Mouse (Mus musculus): ENCODE results near the gene Rgs3. TPM values are rescaled to one million over a fixed set of nuclear protein-coding genes. Genes with fewer than 3 reads are reported as not detected.

Gene Rgs3
- polyA plus RNA-seq, 1 experiment from 2014 or later = 37.0 TPM

DNA sequence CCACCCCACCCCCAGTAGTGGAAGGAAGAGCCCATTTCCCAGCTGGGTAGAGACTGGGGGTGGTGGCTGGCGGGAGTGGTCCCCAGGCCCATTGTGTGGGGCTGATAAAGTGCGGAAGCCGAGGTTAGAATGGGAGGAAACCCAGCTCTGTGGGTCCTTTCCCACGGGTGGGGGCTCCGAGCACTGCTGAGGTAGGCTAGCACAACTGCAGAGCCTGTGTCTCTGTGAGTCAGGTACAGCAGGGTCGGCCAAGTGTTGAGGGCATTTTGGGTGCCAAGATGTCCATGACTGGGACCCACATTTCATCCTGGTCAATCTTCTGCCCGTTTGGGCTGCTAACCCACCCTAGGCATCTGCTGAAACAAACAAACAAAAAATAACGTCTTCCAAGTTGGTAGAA lies 135.9 kb downstream of the Rgs3 start:
- H3K4me2 ChIP-seq = no peak overlapping the region
- no peak for TF ChIP-seq CTCF (IDR thresholded peaks at IDR 0.05; ENCODE audit: low read depth)
- WGBS = 52% methylated on average over 8 of the region's 8 CpGs
- ATAC-seq (ENCODE audit: insufficient read depth) (no peak), DNase-seq (peak; percentile 49)
- no peak overlapping the region for H3K4me3 ChIP-seq (ENCODE audit: low read depth, low read length)
- 0 out of 2 replicates have a peak overlapping the region, but pooled peaks have one; percentile 33 for H3K27ac ChIP-seq (ENCODE audit: low read depth)
- H3K27me3 ChIP-seq (ENCODE audit: insufficient read depth, low read length) = no peaks in the 10 kb centered on the region
- H3K36me3 ChIP-seq (ENCODE audit: insufficient read depth) = peaks cover 43% of the 10 kb centered on the region
- H3K4me1 ChIP-seq (ENCODE audit: insufficient read depth) = peaks cover 6% of the 10 kb centered on the region; the same call in 1 of the 2 replicates
- H3K9ac ChIP-seq = no peak overlapping the region
- no peaks in the 10 kb centered on the region for H3K9me3 ChIP-seq (ENCODE audit: low read depth, low read length)

DNA sequence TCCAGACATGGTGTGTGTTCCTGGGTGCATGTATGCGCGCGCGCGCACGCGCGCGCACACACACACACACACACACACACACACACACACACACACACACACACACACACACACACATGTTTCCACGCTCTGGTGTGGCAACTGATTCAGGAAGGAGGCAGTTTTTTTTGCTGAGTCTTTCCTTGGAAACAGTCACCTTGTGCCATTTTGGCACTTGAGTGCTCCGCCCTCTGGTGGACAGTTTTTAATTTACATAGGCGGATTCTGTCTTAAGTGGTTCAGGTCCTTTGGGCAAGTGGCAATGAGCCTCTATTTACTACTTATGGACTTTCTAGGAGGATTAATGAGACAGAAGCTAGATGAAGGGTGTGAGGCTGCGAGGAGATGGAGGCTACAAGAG lies 136.3 kb downstream of the Rgs3 start:
- H3K36me3 ChIP-seq (ENCODE audit: insufficient read depth) = peaks cover 44% of the 10 kb centered on the region
- DNase-seq (peak; percentile 96), ATAC-seq (ENCODE audit: insufficient read depth) (no peak)
- H3K4me2 ChIP-seq = no peak overlapping the region
- H3K4me1 ChIP-seq (ENCODE audit: insufficient read depth) = peaks cover 6% of the 10 kb centered on the region; the same call in 1 of the 2 replicates
- no peaks in the 10 kb centered on the region for H3K27me3 ChIP-seq (ENCODE audit: insufficient read depth, low read length)
- peak; percentile 80 for TF ChIP-seq CTCF (IDR thresholded peaks at IDR 0.05; ENCODE audit: low read depth)
- H3K4me3 ChIP-seq (ENCODE audit: low read depth, low read length) = no peak overlapping the region
- H3K27ac ChIP-seq (ENCODE audit: low read depth) = 0 out of 2 replicates have a peak overlapping the region, but pooled peaks have one; percentile 33
- H3K9me3 ChIP-seq (ENCODE audit: low read depth, low read length) = no peaks in the 10 kb centered on the region
- WGBS = 70% methylated on average over 13 of the region's 13 CpGs
- no peak overlapping the region for H3K9ac ChIP-seq

- no peaks in the 10 kb centered on the region for H3K9me3 ChIP-seq (ENCODE audit: low read depth, low read length)
- no peak for TF ChIP-seq CTCF (IDR thresholded peaks at IDR 0.05; ENCODE audit: low read depth)
- ATAC-seq (ENCODE audit: insufficient read depth) (no peak), DNase-seq (peak; percentile 72)
- no peak overlapping the region for H3K4me2 ChIP-seq
- peaks cover 45% of the 10 kb centered on the region for H3K36me3 ChIP-seq (ENCODE audit: insufficient read depth)
- H3K4me1 ChIP-seq (ENCODE audit: insufficient read depth) = peaks cover 9% of the 10 kb centered on the region
- no peak overlapping the region for H3K9ac ChIP-seq
- H3K27ac ChIP-seq (ENCODE audit: low read depth) = peak overlapping the region; percentile 75
- no peak overlapping the region for H3K4me3 ChIP-seq (ENCODE audit: low read depth, low read length)
- 42% methylated on average over 7 of the region's 7 CpGs for WGBS
- no peaks in the 10 kb centered on the region for H3K27me3 ChIP-seq (ENCODE audit: insufficient read depth, low read length)
Observed at GRCm38 (mm10) chr4:62696699-62697404, 137.2 kb downstream of the Rgs3 start.

DNA sequence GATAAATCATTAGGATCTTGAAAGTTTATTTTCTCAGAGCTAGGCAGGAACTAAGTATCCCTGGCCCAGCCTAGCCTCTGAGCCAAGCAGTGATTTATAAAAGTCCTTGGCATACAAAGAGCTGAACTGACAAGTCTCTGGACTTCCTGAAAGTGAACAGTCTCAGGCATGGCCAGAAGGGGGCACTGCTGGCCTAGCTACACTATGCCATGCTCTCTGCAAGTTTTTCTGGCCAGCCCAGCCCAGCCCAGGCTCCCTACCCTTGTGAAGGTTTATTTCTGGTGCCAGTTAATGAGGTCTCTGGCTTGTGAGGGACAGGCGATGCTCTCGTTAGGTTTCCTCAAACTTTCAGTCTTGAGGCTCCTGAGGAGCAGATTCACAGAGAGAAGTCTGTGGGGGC lies 137.8 kb downstream of the Rgs3 start:
- Histone ChIP-seq H3K4me3 (ENCODE audit: low read depth, low read length) (no peak overlapping the region), H3K9ac (no peak overlapping the region), H3K4me2 (no peak overlapping the region), H3K27ac (ENCODE audit: low read depth) (peak overlapping the region; percentile 75; the same call in 1 of the 2 replicates), H3K36me3 (ENCODE audit: insufficient read depth) (peaks cover 41% of the 10 kb centered on the region), H3K27me3 (ENCODE audit: insufficient read depth, low read length) (no peaks in the 10 kb centered on the region), H3K9me3 (ENCODE audit: low read depth, low read length) (no peaks in the 10 kb centered on the region), H3K4me1 (ENCODE audit: insufficient read depth) (peaks cover 9% of the 10 kb centered on the region)
- ATAC-seq (ENCODE audit: insufficient read depth) = peak; percentile 54
- 19% methylated on average over 2 of the region's 2 CpGs for WGBS
- peak; percentile 97 for TF ChIP-seq CTCF (IDR thresholded peaks at IDR 0.05; ENCODE audit: low read depth)
- peak; percentile 98 for DNase-seq

- no peak overlapping the region for H3K4me2 ChIP-seq
- H3K36me3 ChIP-seq (ENCODE audit: insufficient read depth) = peaks cover 39% of the 10 kb centered on the region
- ATAC-seq (ENCODE audit: insufficient read depth) (no peak), DNase-seq (no peak)
- no peak overlapping the region for H3K4me3 ChIP-seq (ENCODE audit: low read depth, low read length)
- no peaks in the 10 kb centered on the region for H3K27me3 ChIP-seq (ENCODE audit: insufficient read depth, low read length)
- no peaks in the 10 kb centered on the region for H3K9me3 ChIP-seq (ENCODE audit: low read depth, low read length)
- H3K27ac ChIP-seq (ENCODE audit: low read depth) = peak overlapping the region; percentile 5; the same call in 1 of the 2 replicates
- peaks cover 9% of the 10 kb centered on the region for H3K4me1 ChIP-seq (ENCODE audit: insufficient read depth)
- H3K9ac ChIP-seq = no peak overlapping the region
- no peak for TF ChIP-seq CTCF (IDR thresholded peaks at IDR 0.05; ENCODE audit: low read depth)
- 51% methylated on average over 3 of the region's 3 CpGs for WGBS
Observed at GRCm38 (mm10) chr4:62698521-62698920, 138.9 kb downstream of the Rgs3 start.

DNA sequence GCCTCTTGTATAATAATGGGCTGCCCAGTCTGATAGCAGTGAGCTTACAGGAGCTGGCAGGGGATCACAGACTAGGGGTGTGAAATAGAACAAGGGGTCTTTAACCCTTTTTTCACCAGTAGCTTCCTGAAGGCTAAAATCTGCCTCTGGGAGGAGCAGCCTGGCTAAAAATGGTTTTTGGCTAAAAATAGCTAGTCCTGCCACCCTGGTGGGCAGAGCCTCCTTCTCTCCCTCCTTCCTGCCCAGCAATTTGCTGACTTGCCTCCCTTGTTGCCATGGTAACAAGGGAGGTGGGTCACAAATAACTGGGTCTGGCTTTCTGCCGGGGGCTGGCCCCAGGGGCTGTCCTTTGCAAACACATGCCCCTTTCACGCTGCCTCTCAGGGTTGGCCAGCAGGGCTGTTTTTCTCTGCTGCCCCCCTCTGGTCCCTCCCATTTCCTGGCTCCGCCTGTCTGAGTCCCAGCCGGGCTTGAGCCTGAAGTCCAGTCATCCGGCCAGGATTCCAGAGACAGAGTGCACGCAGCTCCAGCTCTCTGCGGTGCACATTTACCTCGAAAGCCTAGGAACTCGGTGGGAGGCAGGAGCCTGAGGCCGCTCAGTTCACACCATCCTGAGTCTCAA lies 139.7 kb downstream of the Rgs3 start:
- H3K36me3 ChIP-seq (ENCODE audit: insufficient read depth) = peaks cover 44% of the 10 kb centered on the region
- 1% methylated on average over 10 of the region's 10 CpGs for WGBS
- peak overlapping the region; percentile 47 for H3K9ac ChIP-seq
- peak overlapping the region; percentile 43 for H3K4me3 ChIP-seq (ENCODE audit: low read depth, low read length)
- DNase-seq (peak; percentile 99), ATAC-seq (ENCODE audit: insufficient read depth) (peak; percentile 91)
- no peaks in the 10 kb centered on the region for H3K9me3 ChIP-seq (ENCODE audit: low read depth, low read length)
- peak overlapping the region; percentile 64 for H3K4me2 ChIP-seq
- H3K27me3 ChIP-seq (ENCODE audit: insufficient read depth, low read length) = no peaks in the 10 kb centered on the region
- peak overlapping the region; percentile 28; the same call in 1 of the 2 replicates for H3K27ac ChIP-seq (ENCODE audit: low read depth)
- peak; percentile 65 for TF ChIP-seq CTCF (IDR thresholded peaks at IDR 0.05; ENCODE audit: low read depth)
- H3K4me1 ChIP-seq (ENCODE audit: insufficient read depth) = peaks cover 9% of the 10 kb centered on the region

- H3K9me3 ChIP-seq (ENCODE audit: low read depth, low read length) = no peaks in the 10 kb centered on the region
- ATAC-seq (ENCODE audit: insufficient read depth) = no peak
- no peak for TF ChIP-seq CTCF (IDR thresholded peaks at IDR 0.05; ENCODE audit: low read depth)
- H3K4me2 ChIP-seq = peak overlapping the region; percentile 64
- 54% methylated on average over 5 of the region's 5 CpGs for WGBS
- no peak for DNase-seq
- H3K4me3 ChIP-seq (ENCODE audit: low read depth, low read length) = peak overlapping the region; percentile 43
- peaks cover 9% of the 10 kb centered on the region for H3K4me1 ChIP-seq (ENCODE audit: insufficient read depth)
- H3K9ac ChIP-seq = peak overlapping the region; percentile 47
- peaks cover 49% of the 10 kb centered on the region for H3K36me3 ChIP-seq (ENCODE audit: insufficient read depth)
- no peaks in the 10 kb centered on the region for H3K27me3 ChIP-seq (ENCODE audit: insufficient read depth, low read length)
- no peak overlapping the region for H3K27ac ChIP-seq (ENCODE audit: low read depth)
Observed at GRCm38 (mm10) chr4:62700426-62700825, 140.8 kb downstream of the Rgs3 start.

All from lung, embryonic 14.5 days (tissue).